Mouse (Mus musculus) G1E-ER4 (cell line): ENCODE results near the gene Gh. TPM values are rescaled to one million over a fixed set of nuclear protein-coding genes. Genes with fewer than 3 reads are reported as not detected.

Experiments used
- GATA1 ChIP-seq: IDR thresholded peaks from one replicate; pipeline ENCODE4 v1.8.0; 2012; ENCODE audit warnings: low read length, inconsistent platforms
- polyA plus RNA-seq: library from polyadenylated mRNA; stranded (reverse); fragments of >175 nt; gene quantifications from 2 replicates; pipeline ENCODE4 v1.2.3, GENCODE M21; 2012

Gh gene
- polyA plus RNA-seq, 1 experiment, result not detected

DNA sequence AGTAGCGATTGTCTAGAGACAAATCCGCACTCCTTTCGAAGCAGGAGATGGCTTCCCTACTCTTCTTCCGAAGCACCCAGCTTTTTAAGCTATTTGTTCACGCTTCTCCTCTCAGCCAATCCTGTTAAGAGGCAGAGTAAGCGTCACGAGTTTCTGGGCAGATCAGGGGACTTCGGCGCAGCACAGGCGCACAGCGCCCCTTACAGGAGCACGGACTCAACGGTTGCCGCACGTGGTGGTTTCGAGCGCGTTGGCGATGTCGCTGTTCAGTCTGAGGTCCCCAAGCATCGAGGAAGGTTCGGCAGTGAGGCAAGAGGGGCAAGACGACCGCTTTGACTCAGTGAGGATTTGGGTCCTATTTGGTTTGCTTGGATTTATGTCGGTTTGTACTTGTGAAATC, 25.2 kb downstream of the Gh start, which contains the start of gene Tcam1:
Tcam1 (plus strand) TSS at position 219 of the 400 bp plus-strand sequence.
- TF ChIP-seq GATA1, result no peak

DNA sequence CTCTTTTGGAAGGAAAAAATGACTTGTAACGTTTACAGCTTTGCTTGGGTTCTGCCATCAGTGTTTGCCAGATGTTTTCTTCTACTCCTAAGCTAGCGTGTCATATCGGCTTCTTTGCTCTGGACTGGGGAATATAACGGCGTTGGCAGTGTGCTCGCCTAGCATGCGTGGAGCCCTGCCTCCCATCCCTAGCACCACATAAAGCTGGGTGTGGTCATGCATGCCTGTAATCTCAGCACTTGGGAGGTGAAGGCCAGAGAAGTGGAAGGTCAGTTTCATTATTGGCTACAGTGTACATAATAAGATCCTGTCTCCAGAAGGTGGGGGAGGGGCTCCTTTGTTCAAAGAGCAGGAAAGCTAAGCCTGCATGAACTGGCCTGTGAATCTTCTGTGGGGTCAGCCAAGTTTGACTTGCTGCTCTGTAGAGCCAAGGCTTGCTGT, 26.7 kb downstream of the Gh start:
- no peak for TF ChIP-seq GATA1

DNA sequence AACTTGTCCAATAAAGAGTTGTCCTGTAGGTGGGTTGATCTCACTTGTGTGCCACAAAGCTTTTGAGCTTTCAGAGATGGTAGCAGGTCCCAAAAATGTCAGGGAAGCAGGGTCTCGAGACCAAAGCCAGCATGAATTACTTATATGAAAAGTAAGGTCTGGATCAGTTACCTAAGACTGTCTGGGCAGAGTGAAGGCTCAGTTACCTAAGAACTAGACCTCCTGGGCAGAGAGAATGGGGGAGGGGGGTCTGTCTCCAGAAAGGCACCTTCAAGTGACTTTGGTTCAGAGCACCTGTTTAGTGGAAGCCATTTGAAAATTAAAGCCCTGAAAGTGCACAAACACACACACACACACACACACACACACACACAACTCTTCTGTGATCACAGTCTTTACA, 27.3 kb downstream of the Gh start:
- TF ChIP-seq GATA1, result no peak

DNA sequence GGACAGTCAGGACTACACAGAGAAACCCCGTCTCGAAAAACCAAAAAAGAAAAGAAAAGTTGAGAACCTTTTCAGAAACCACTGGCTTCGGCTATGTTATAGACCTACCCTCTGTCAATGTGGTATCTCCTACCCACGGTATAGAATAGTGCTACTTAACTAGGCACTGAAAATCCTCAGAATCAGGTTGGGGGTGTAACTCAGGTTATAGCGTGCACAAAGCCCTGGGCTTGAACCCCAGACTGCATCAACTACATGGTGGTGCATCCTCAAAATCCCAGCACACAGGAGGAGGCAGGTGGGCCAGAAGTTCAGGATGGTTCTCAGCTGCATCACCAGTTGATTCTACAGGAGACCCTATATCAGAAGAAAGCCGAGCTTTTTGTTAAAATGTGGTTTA, 27.9 kb downstream of the Gh start:
- TF ChIP-seq GATA1, result no peak

DNA sequence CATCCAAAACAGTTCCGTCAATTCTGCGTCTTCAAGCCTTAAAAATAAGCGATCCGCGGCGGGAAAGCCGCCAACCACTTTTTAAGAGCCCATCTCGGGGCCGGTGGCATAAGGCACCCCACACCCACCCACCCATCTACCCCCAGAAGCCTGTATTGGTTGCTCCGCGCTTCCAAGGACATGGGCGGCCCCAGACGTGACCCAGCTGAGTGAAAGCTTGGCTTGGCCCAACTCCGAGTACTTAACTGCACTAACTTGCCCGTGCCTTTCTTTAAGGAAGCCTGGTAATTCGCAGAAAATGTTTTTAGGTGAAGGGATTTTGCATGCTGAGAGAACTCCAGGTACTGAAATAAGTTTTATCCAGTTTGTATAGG, 28.4 kb downstream of the Gh start:
- TF ChIP-seq GATA1, result no peak

DNA sequence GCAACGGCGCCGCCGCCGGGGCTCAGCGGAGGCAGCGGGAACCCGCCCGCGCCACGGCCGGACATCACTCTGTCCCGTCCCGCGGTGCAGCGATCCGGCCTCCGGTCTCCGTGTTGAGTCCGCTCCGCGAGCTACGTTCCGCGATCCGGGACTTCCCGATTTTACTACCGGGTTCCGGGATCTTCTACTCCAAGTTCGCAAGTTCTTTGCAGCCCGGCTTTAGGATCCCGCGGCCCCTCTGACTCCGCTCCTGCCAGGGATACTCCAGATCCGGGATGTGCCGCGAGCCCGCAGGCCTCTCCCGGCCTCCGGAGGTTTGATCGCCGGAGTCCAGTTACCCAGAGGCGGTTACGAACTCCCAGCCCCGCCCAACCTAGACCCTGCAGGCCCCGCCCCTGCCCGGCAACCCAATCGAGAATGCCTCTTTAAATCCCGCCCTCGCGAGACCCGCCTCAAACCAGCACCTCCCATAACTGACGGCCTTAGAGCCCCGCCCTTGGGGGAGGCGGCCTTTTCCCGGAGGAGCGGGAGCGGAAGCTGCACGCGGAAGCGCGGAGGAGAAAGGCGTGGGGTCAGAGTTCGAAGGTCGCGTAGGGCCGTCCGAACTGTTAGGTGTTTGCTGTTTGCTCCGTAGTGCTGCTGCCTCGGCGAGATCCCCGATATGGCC, 28.9 kb downstream of the Gh start, which contains the start of gene Smarcd2:
Smarcd2 (minus strand) TSS at position 329 of the 667 bp plus-strand sequence.
- TF ChIP-seq GATA1, result no peak

DNA sequence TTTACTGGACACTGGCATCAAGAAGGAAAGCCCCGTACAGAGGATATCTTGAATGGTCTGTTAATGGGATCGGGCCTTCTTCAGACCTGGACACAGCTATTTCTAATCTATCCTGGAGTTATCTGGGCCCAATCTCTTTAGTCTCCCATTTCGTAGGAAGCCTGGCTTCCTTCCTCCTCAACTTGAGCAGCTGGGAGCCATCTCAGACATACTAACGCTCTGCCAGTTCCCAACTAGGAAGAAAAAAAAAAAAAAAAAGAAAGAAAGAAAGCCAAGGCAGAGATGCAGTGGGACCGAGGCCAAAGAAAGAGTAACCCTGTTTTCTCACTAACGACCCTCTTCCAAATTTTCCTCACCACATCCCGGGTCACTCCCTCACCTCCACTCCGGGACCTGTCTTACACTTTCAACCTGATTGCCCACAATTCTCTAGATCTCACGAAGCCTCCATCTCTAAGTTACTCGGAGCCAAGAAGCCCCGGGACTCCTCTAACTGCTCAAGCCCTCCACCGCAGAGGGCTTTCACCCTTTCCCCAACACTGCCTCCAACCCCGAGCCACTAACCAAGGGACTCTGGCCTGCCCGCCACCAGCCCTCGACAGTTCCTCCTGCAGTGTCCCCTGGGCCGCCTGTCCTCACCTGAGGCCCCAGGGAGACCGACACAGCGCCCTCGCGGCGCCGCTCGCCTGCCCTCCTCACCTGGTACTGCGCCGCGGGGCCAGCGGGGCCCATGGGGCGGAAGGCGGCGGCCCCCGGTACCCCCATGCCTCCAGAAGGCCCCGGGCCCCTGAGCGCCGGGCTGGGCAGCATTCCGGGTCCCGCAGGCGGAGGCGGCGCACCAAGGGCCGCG, 29.6 kb downstream of the Gh start:
- TF ChIP-seq GATA1, result no peak

DNA sequence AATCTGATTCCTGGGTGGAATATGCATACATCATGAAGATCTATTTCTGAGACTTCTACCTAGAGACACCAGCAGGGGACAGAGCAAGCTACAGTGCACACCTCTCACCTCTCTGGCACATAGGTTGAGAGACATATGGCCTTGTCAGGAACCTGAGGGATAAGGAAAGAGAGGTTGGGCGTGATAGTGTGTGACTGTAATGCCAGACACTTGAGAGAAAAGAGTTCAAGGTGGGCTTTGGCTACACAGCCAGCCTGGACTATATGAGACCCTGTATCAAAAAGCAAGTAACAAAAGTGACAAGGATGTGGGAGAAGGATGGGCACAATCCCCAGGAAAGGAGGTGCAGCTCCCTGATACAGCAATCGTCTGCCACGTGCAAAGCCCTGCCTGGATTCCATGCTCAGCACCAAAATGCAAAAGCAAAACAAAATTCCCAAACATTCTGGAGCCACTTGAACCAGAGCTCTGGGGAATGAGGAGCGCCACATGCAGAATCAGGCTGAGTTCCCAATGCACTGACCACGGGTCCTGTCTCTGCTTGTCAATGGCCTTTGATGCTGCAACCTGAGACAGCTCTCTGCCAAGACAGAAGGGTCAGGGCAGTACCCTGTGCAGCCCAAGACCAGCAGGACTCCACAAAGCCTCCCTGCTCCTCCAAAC, 30.4 kb downstream of the Gh start:
- TF ChIP-seq GATA1, result no peak

DNA sequence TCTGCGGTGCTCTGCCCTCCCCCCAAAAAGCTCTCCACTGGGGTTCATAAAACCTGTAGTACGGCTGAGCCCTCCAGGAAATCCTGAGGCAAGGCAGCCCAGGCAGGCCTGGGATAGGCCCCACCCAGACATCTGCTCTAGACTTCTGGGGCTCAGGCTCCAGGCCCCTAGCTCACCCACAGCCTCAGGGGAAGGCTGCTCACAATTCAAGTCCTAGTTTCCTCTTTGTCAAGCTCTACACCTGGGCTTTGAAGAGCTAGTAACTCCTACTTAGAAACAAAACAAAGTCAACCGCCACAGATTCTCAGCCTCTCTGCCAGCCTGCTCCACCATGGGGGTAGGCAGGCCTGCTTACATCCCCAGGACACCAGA, 32.6 kb downstream of the Gh start:
- TF ChIP-seq GATA1, result no peak

DNA sequence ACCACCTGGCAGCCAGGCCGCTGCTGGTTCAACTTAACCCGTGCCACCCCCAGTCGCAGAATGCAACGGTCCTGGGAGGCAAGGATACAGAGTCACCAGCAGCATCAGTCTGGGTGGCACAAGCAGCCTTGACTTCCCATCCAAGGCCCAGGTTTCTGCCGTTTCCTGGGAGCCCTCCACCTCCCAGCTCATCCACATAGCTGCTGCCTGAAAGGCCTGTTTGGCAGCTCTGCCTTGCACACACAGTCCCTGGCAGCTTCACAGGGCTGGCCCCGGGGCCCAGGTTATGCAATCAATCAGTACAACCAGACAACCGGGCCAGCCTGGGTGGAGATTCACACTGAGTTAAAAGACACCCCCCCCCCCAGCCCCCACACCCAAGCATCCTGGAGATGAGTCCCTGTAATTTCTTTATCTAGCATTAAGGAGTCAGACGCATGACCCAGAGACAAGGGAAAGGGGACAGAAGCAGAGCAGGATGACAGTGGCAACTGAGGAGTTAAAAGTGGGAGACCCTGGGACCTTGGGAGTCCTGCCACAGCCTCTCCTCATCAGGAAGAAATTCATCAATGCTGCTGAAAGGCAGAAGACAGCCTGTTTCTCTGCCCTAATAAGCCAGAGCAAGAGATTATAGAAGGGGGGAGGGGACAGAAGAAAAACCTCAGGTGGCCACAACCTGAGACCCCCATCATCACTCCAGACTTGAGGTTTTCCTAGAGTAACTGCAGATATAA, 33.2 kb downstream of the Gh start:
- no peak for TF ChIP-seq GATA1

DNA sequence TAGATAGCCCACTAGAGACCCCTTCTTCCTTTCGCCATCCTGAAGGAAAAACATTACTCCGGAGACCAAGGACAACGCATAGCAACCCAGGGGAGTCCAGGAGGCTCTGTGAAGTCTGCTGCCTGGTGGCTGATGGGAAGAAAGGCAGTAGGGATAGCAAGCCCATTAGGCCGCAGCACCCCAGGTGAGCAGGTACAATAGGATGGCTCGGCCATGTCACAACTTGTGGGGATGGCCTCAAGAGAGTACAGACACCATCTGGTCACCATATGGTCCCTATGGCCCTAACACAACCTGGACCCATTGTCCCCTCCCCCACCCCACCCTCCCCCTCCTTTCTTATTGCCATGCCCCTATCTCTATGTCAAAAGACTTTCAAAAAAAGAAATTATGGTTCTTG, 33.8 kb downstream of the Gh start:
- TF ChIP-seq GATA1, result no peak

DNA sequence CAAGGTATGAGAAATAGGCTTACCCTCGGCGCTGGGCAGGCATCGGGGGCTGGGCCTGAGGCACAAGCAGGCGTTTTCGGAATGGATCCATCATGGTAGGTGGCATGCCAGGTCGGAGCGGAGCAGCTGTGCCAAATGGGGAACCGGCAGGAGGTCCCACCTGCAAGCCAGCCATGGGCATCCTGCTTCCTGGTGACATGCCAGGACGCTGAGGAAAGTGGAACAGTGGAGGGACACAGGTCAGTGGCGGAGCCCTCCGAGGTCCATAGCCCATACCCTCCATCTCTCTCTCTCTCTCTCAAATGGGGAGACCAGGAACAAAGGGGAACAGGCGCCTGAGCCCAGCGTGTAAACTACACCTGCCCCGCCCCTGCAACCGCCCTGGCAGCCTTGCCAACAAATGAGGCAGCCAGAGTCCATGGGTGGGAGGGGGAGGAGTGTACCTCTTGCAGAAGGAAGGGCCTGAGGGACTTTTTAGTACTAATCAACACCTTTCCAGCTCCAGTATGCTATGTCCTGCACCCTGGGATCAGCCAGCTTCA, 34.3 kb downstream of the Gh start:
- no peak for TF ChIP-seq GATA1

DNA sequence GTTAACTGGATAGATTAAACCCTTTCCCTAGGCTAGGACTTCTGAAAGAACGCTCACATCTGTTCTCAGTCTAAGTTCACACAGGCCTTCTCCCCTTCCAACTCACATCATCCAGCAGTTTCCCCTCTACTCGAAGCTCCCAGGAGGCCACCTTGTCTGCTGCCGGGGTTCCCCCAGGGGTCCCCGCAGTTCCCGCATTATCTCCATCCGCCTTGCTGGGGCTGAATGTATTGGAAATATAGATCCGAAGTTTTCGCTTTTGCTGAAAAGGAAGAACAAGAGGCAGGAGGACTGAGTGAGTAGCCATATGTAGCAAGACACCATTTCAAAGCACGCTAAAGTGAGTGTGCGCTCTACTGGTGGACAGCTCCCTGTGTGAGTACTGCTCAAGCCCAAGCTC, 35.2 kb downstream of the Gh start:
- no peak for TF ChIP-seq GATA1

DNA sequence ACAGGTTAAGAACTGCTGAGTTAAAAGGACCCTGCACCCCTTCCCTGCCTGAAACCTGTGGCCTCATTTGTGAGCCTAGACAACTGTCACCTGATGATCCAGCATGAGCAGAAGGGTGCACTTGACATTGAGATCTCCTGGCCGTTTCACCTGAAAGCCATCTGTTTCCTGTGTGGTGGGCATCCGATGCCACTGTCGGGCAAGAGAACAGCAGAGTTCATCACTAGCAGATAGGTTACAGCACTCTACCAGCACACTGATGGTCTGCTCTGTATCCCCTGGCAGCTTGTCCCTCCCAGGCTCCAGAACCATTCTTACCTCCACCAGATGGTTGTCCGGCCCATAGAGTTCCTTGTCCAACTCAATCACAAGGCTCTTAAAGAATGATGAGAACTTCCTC, 36.1 kb downstream of the Gh start:
- TF ChIP-seq GATA1, result no peak

DNA sequence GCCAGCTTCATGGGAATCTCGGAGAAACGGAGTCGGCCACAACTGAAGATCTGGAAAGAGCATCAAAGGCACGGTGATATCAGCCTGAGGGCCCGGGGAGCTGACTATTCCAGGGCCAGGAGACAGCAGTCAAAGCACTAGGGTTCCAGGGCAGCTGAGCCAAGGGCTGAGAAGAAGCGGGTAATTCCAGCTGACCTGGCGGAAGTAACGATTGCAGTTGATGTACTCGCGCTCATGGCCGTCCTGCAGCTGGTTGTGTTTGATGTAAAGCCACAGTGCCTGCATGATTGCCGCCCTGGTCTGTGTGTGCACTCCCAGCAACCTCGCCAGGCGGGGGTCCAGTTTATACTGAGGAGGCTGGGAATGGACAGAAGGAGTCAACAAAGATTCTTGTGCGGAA, 36.7 kb downstream of the Gh start:
- TF ChIP-seq GATA1, result no peak

DNA sequence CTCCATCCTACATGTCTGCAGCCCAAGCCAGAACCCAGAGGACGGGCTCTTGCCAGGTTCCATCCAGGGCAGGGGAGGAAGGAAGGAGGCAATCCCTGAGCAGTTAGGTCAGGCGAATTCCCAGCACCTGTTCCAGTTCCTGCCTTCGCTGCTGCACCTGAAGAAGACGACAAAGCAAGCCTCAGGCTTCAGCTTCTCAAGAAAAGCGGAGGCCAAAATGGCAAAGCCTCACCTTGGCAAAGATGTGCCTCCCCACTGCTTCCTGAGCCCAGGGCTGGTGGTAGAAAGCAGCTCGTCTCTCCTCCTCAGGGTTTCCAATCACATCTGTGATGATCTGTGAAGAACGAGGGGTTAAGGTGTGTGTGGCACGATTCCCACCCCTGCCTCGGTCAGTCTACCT, 37.7 kb downstream of the Gh start:
- no peak for TF ChIP-seq GATA1
